Mouse (Mus musculus): Measurements from ENCODE around the gene Gm37240. TPM values are rescaled to one million over a fixed set of nuclear protein-coding genes. Genes with fewer than 3 reads are reported as not detected.

Gene Gm37240
- polyA plus RNA-seq, 1 experiment from 2014 or later, result 0.08 TPM

DNA sequence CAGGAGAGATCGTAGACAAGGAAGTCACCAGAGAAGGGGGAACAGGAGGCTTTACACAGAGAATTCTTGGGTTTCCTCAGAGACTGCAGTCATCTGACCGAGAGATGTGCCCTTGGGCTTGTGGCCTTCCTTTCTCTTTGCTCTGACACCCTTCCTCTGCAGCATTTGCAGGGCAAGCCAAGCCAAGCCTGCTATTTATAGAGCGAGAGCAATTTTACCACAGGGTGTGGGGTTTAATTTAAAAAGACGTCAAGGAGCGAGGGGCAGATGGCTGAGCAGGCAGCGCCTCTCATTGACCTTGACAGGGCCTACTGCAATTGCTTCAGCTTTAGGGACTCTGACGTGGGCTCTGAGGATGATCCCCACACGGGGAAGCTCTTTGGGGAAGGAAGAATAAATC lies 368.6 kb downstream of the Gm37240 start:
- Histone ChIP-seq H3K4me1 (replicated peaks) (peaks cover 8% of the 10 kb centered on the region; the same call in 1 of the 2 replicates), H3K4me2 (no peak overlapping the region), H3K36me3 (no peaks in the 10 kb centered on the region), H3K9me3 (no peaks in the 10 kb centered on the region), H3K4me3 (no peak overlapping the region), H3K9ac (no peak overlapping the region), H3K27ac (no peak overlapping the region; the same call in 1 of the 2 replicates), H3K27me3 (no peaks in the 10 kb centered on the region)
- WGBS, result 85% methylated on average over 8 of the region's 8 CpGs
- ATAC-seq (ENCODE audit: low FRiP score), result no peak

DNA sequence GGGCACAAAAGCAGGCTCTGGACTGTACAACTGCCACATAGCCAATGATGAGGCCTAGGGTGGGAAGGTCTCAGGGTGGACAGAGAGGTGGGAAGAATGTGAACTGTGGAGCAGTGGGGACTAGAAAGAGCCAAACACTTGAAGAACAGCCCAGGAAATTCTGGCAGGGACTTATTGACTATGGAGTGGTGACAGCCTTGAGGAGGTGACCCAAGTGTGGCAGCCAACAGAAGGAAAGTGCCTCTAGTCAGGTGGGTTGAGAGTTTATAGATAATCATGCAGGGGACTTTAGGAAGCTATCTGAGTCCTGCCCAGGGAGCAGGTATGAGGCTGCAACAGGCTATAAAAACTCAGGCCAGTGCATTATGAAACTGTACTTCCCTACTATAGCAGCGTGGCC lies 369.2 kb downstream of the Gm37240 start:
- no peak overlapping the region for H3K4me2 ChIP-seq
- H3K4me1 ChIP-seq (replicated peaks), result peaks cover 8% of the 10 kb centered on the region; the same call in 1 of the 2 replicates
- no peaks in the 10 kb centered on the region for H3K9me3 ChIP-seq
- 92% methylated on average over 1 of the region's 1 CpGs for WGBS
- no peak overlapping the region for H3K27ac ChIP-seq
- no peak overlapping the region for H3K4me3 ChIP-seq
- no peaks in the 10 kb centered on the region for H3K36me3 ChIP-seq
- H3K27me3 ChIP-seq, result no peaks in the 10 kb centered on the region
- H3K9ac ChIP-seq, result no peak overlapping the region
- ATAC-seq (ENCODE audit: low FRiP score), result no peak

DNA sequence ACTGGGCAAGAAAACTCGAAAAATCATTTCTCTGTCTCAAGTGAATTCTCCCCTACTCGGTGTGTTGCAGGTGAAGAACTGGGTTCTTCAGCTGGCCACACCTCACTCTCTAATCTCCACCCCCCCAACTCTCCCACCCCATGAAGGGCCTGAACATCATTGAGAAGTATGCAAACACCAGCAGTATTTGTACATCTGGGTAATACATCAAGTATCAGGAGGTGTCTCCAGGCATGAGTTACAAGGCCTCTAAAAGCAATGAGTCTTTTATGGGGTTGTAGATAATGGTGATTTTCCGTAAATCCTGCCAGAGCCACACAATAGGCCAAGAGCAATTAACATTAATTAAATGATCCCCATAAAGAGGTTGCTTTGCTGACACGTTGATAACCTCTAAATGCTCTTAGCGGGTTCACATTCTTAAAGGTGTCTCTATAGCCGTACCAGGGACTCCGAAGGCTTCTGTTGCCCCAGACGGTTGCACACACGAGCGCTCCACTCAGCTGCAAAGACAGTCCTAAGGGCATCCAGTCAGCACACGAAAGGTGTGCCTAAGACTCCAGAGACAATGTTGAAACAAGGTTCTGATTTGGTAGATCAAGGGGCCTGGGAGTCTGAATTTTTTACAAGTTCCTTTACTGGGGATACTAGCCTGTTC lies 370.4 kb downstream of the Gm37240 start:
- Histone ChIP-seq H3K9ac (no peak overlapping the region), H3K4me1 (replicated peaks) (peaks cover 8% of the 10 kb centered on the region; the same call in 1 of the 2 replicates), H3K36me3 (no peaks in the 10 kb centered on the region), H3K27ac (no peak overlapping the region), H3K27me3 (no peaks in the 10 kb centered on the region), H3K4me3 (no peak overlapping the region), H3K4me2 (no peak overlapping the region), H3K9me3 (no peaks in the 10 kb centered on the region)
- 67% methylated on average over 11 of the region's 11 CpGs for WGBS
- no peak for ATAC-seq (ENCODE audit: low FRiP score)

DNA sequence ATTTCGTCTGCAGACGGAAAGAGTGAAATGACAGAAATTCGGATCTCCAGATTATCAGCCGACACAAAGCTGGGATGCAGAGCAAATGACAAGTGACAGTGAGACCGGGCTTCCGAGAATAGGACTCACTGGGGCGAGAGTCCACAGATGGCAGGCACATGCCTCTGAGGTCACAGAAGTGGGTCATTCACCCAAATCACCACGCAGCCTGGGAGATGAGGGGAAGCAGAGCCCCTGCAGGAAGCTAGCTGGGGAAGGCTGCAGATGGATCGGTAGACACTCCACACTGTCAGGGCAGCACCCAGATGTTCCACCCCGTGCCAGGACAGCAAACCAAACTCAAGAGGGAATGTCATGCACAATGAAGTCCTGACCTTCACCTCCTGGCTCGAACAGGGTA lies 372.6 kb downstream of the Gm37240 start:
- H3K4me1 ChIP-seq (replicated peaks), result peaks cover 8% of the 10 kb centered on the region; the same call in 1 of the 2 replicates
- no peak overlapping the region for H3K27ac ChIP-seq
- H3K36me3 ChIP-seq, result no peaks in the 10 kb centered on the region
- H3K9me3 ChIP-seq, result no peaks in the 10 kb centered on the region
- WGBS, result 79% methylated on average over 11 of the region's 11 CpGs
- H3K4me2 ChIP-seq, result no peak overlapping the region
- no peak overlapping the region for H3K9ac ChIP-seq
- H3K27me3 ChIP-seq, result no peaks in the 10 kb centered on the region
- no peak for ATAC-seq (ENCODE audit: low FRiP score)
- H3K4me3 ChIP-seq, result no peak overlapping the region

DNA sequence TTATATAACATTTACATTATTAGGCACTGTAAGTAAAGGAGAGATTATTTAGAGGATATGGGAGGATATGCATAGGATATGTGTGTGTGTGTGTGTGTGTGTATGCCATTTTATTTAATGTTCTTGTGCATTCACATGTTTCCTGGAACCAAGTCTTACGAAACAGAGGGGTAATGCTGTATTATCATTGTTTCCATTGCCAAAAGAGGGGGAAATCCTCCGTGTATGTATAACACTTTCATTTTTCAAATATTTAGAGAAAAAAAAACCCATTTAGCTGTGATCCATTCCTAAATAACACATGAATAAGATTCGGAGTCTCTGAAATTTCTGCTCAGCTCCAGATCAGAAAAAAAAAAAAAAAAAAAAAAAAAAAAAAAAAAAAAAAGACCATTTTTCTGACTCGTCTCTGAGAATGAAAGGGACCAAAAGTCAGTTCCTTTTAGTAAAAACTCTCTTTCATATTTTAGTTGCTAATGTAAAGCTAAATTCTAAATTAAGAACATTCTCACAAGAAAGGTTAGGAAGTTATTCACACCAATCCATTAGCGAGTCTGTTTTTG lies 378.5 kb downstream of the Gm37240 start:
- no peak overlapping the region for H3K4me3 ChIP-seq
- no peaks in the 10 kb centered on the region for H3K4me1 ChIP-seq (replicated peaks)
- no peak overlapping the region for H3K27ac ChIP-seq
- H3K9me3 ChIP-seq, result no peaks in the 10 kb centered on the region
- H3K9ac ChIP-seq, result no peak overlapping the region
- no peaks in the 10 kb centered on the region for H3K36me3 ChIP-seq
- no peak overlapping the region for H3K4me2 ChIP-seq
- WGBS, result 85% methylated on average over 5 of the region's 5 CpGs
- no peaks in the 10 kb centered on the region for H3K27me3 ChIP-seq
- ATAC-seq (ENCODE audit: low FRiP score), result no peak

DNA sequence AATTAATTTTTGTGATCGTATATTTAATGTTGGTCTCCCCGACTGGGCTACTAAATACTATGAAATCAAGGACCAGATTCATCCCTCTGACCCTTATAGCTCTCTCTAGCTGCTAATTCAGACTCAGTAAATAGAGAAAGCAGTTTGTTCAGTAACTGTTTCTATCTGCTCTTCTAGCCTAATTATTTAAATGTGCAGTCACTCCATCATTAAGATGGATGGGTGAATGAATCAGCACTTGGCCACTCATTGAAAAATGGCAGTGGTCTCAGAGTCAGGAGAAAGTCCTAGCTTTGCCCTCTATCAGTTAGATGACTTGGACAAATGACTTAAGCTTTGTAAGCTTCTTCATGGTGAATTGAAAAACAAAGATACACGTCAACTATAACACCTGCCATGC lies 387.2 kb downstream of the Gm37240 start:
- Histone ChIP-seq H3K36me3 (no peaks in the 10 kb centered on the region), H3K9ac (no peak overlapping the region), H3K4me2 (no peak overlapping the region), H3K4me3 (no peak overlapping the region), H3K4me1 (replicated peaks) (no peaks in the 10 kb centered on the region; the same call in 1 of the 2 replicates), H3K27ac (no peak overlapping the region), H3K9me3 (no peaks in the 10 kb centered on the region), H3K27me3 (no peaks in the 10 kb centered on the region)
- WGBS, result 56% methylated on average over 3 of the region's 3 CpGs
- no peak for ATAC-seq (ENCODE audit: low FRiP score)

DNA sequence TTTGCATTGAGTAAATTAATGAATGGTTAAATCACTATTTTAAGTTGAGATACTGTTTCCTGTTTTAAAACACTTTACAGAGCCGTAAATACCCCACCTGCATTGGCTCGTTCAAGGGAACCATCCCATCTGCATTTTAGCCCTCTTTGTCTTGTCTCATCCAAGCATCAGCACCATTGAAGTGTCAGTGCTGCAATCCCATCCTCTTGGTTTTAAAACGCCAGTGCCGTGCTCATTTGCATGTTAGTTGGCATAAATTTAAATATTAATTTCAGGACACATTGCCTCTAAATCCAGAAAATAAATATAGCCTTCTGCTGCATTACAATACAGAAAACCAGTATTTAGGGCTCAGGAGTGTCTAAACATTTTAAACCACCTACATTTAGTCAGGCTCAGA lies 391.2 kb downstream of the Gm37240 start:
- H3K27me3 ChIP-seq, result no peaks in the 10 kb centered on the region
- H3K27ac ChIP-seq, result no peak overlapping the region
- H3K4me3 ChIP-seq, result no peak overlapping the region
- H3K9me3 ChIP-seq, result no peaks in the 10 kb centered on the region
- H3K4me2 ChIP-seq, result no peak overlapping the region
- H3K9ac ChIP-seq, result no peak overlapping the region
- H3K4me1 ChIP-seq (replicated peaks), result no peaks in the 10 kb centered on the region; the same call in 1 of the 2 replicates
- WGBS, result 53% methylated on average over 4 of the region's 4 CpGs
- no peaks in the 10 kb centered on the region for H3K36me3 ChIP-seq
- no peak for ATAC-seq (ENCODE audit: low FRiP score)

DNA sequence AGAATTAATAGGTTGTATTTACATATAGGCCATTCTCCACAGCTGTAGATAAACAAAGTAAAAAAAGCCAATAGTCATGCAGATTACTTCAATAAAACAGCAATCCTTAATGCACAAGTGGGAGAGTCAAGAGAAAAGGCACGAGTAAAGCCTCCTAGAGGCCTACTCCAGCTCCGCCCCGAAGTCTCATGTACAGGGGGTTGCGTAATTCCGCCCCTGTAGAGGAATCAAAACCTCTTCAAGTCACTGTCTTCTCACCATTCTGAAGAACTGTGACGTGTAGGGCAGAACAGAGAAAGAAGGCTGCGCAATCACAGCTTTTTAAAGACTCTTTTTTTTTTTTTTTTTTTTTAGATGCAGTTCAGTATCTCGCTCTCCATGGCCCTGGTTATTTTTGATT lies 393.5 kb downstream of the Gm37240 start:
- no peak overlapping the region for H3K9ac ChIP-seq
- no peak overlapping the region for H3K4me2 ChIP-seq
- H3K4me1 ChIP-seq (replicated peaks), result no peaks in the 10 kb centered on the region; the same call in 1 of the 2 replicates
- no peak overlapping the region for H3K27ac ChIP-seq
- no peak for ATAC-seq (ENCODE audit: low FRiP score)
- H3K36me3 ChIP-seq, result no peaks in the 10 kb centered on the region
- no peak overlapping the region for H3K4me3 ChIP-seq
- 87% methylated on average over 8 of the region's 8 CpGs for WGBS
- no peaks in the 10 kb centered on the region for H3K9me3 ChIP-seq
- H3K27me3 ChIP-seq, result no peaks in the 10 kb centered on the region

DNA sequence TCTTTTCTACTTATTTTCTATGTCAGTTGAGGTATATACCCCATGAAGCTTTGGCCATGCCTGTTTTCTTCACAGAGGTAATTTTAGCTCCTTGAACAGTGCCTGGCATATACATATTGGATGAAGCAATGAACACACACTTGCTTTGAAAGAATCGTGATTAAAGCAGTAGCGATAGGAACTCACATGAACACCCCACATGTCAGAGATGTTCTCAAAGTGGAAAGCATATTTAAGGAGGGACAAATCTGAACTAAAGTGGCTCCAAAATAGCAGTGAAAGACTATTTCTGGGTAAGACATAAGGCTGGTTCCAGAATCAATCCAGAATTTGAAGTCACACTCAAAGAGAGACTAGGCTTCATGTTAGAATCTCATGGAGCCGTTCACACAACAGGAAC lies 397.1 kb downstream of the Gm37240 start:
- Histone ChIP-seq H3K4me3 (no peak overlapping the region), H3K4me1 (replicated peaks) (no peaks in the 10 kb centered on the region), H3K36me3 (no peaks in the 10 kb centered on the region), H3K27ac (no peak overlapping the region), H3K9ac (no peak overlapping the region), H3K27me3 (no peaks in the 10 kb centered on the region), H3K4me2 (no peak overlapping the region), H3K9me3 (no peaks in the 10 kb centered on the region)
- ATAC-seq (ENCODE audit: low FRiP score), result no peak
- 94% methylated on average over 3 of the region's 3 CpGs for WGBS

DNA sequence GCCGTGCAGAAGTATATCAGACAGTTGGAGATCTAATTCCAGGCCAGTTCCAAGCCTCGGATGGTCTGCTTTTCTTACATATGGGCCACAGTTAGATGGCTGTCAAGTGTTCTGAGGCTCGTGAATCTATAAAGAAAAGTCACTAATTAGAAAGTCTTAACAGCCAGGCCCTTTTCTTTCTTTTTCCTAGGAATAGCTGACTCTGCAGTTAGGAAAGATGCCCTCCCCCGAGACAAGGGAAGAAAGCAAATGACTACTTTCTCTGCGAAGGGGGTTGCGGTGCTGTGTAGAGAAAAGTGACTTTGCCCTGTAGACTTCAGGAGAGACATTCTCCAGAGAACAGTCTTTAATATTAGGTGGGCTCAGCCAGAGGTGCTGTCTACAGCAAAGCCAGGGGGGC lies 399.9 kb downstream of the Gm37240 start:
- no peak overlapping the region for H3K27ac ChIP-seq
- no peak for ATAC-seq (ENCODE audit: low FRiP score)
- no peaks in the 10 kb centered on the region for H3K9me3 ChIP-seq
- H3K4me1 ChIP-seq (replicated peaks), result no peaks in the 10 kb centered on the region
- H3K9ac ChIP-seq, result no peak overlapping the region
- 77% methylated on average over 6 of the region's 6 CpGs for WGBS
- no peaks in the 10 kb centered on the region for H3K36me3 ChIP-seq
- H3K27me3 ChIP-seq, result no peaks in the 10 kb centered on the region
- H3K4me3 ChIP-seq, result no peak overlapping the region
- H3K4me2 ChIP-seq, result no peak overlapping the region

DNA sequence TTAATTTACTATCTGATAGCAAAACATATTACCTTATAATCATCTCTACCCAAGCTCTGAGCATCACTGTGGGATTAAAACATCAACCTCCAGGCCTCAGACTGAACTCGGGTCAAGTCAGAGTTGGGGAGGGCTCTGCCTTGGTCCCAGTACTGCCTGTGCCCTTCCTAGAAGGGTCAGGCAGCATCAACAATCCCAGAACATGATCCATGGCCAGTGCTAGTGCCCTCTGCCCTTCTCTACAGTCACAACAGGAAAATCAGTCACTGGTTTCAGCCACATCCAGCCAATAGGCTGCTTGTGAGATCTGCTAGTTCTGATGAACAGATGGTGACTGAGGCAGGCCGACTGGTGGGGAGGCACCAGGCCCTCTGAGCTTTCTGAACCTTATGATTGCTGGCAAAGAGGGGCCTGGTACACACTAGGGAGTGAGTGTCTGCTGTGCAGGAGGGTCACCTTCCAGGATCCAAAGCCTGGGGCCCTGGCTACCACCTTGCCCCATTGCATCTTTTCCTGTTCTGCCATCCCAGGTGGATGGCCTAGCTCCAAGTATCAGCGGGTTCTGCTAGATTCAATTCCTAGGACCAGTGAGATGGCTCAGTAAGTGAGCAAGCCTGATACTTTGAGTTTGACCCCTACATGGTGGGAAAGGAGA lies 401.7 kb downstream of the Gm37240 start:
- no peak overlapping the region; the same call in 1 of the 2 replicates for H3K9ac ChIP-seq
- no peaks in the 10 kb centered on the region for H3K36me3 ChIP-seq
- no peaks in the 10 kb centered on the region for H3K27me3 ChIP-seq
- H3K4me2 ChIP-seq, result no peak overlapping the region
- no peak overlapping the region for H3K27ac ChIP-seq
- no peaks in the 10 kb centered on the region for H3K9me3 ChIP-seq
- WGBS, result 74% methylated on average over 3 of the region's 3 CpGs
- no peaks in the 10 kb centered on the region for H3K4me1 ChIP-seq (replicated peaks)
- ATAC-seq (ENCODE audit: low FRiP score), result no peak
- no peak overlapping the region for H3K4me3 ChIP-seq

DNA sequence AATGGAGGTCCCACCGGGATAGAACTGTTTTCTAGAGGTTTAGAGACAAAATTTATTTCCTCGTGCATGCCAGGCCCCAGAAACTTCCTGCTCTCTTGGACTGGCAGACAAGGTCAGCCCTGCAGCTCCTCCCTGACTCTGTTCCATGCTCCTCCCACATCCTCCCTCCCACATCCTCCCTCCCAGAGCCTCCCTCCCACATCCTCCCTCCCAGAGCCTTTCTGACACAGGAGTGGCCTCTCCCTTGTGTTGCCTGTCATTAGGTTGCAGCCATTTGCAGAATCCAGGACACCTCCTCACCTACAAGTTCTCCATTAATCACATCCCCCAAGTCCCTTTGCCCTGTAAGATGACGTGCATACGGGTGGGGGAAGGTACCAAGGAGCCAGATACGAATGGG lies 404.7 kb downstream of the Gm37240 start:
- Histone ChIP-seq H3K4me1 (replicated peaks) (no peaks in the 10 kb centered on the region), H3K27ac (no peak overlapping the region), H3K4me2 (no peak overlapping the region), H3K27me3 (no peaks in the 10 kb centered on the region), H3K4me3 (no peak overlapping the region), H3K9ac (no peak overlapping the region), H3K36me3 (no peaks in the 10 kb centered on the region), H3K9me3 (no peaks in the 10 kb centered on the region)
- 68% methylated on average over 5 of the region's 5 CpGs for WGBS
- ATAC-seq (ENCODE audit: low FRiP score), result no peak

DNA sequence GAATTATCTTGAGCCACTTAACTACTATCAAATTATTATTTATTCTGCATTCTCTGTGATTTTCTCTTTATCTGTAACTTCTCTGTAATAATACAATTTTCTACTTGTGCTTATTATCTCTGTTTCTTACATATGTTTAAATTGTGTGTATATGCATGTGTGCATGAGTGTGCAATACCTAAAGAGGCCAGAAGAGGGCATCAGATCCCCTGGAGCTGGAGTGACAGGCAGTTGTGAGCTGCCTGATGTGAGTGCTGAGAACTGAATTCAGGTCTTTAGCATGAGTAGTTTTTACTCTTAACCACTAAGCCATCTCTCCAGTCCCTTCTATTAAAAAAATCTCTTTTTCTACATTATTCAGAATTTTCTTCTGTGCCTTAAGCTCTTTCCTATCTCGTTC lies 406.7 kb downstream of the Gm37240 start:
- Histone ChIP-seq H3K27ac (no peak overlapping the region), H3K4me2 (no peak overlapping the region), H3K4me3 (no peak overlapping the region), H3K9ac (no peak overlapping the region), H3K36me3 (no peaks in the 10 kb centered on the region), H3K4me1 (replicated peaks) (no peaks in the 10 kb centered on the region), H3K9me3 (no peaks in the 10 kb centered on the region), H3K27me3 (no peaks in the 10 kb centered on the region)
- WGBS, result 83% methylated on average over 1 of the region's 1 CpGs
- no peak for ATAC-seq (ENCODE audit: low FRiP score)
